Mouse (Mus musculus): ENCODE measurements at regions not wholly inside any gene's neighbourhood (a gene's known extent, or its start where the extent isn't known, plus 50 kb on each side); places are given as distances from the start of the nearest gene placed in this dataset.

DNA sequence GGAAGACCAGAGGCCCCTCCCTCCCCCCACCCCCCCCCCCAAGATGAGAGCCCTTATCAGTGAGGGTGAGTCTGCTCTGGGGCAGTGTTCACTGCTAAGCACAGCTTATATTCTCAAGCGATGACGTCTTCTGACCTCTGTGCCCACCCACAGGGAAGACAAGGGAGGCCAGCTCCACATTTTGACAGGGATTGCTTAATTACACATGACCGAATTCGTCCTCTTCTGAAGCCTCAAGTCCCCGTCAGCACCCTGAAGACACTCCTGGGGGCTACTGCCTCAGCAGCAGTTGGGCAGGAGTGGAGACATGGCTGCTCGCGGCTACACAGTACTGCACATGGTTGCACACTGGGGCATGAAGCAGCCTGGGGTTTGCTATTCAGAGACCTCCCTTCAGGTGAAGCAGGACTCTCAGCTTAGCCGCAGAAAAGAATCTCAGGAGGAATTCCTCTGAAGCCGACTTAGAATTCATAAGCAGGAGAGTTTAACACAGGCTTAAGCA, 282.1 kb downstream of the Cdh26 start:
- TF ChIP-seq CTCF (IDR thresholded peaks at IDR 0.05; ENCODE audit: borderline replicate concordance, insufficient read depth, low read length) (no peak), POLR2A (IDR thresholded peaks at IDR 0.05; ENCODE audit: low read depth, low read length) (no peak)

Measured in embryonic fibroblast, embryonic 13.5 days (primary cell).